Mouse (Mus musculus): ENCODE measurements around the gene Wfdc1. TPM values are rescaled to one million over a fixed set of nuclear protein-coding genes. Genes with fewer than 3 reads are reported as not detected.

Gene Wfdc1
- total RNA-seq (2018; cell fraction: chromatin; rRNA removed) = not detected
- not detected for total RNA-seq (2018; cell fraction: cytosol; rRNA removed)
- total RNA-seq (2018; cell fraction: nucleus; rRNA removed) = not detected
- polyA plus RNA-seq (2018) = not detected in 3 replicates

DNA sequence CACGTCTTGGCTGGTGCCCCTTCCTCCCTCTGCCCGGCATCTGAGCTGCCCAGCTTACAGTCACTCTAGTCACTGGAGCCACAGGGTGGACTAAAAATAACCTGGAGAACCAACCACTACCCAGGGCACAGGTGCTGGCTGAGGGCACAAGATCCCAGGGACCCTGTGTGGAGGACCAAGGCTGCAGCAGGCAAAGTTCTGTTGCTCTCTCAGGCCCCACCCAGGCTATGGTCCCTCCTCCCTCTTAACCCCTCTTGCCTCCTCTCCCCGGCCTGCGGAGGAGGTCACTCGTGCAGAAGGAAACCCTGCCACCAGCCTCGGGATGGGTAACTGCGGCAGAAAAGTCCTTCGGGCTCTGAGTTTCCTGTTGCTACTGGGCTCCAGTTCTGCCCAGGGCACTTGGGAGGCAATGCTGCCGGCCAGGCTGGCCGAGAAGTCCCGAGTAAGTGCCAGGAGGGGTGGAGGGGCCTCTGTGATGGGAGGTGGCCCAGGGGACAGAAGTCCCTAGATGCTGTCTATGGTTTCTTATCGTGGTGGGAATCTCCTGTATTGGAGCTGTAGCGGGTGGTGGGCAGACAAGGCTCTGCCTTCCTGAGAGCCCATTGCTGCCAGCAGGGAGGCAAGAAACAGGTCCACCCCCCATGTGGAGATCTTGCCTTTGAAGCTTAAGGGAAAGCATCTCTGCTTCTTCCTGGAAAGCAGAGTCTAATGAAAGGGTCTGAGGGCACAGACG is at the start of gene Wfdc1:
Wfdc1 (plus strand) TSS at position 147 of the 733 bp plus-strand sequence.
- no peaks in the 10 kb centered on the region for H3K79me2 ChIP-seq (ENCODE audit: inconsistent target)
- H3K27ac ChIP-seq = no peak within 1 kb of the TSS
- no peak within 1 kb of the TSS for H3K4me3 ChIP-seq (ENCODE audit: inconsistent target)
- no peaks in the 10 kb centered on the region for H3K36me3 ChIP-seq (ENCODE audit: inconsistent target)
- WGBS (ENCODE audit: missing documents) = 6% methylated on average over 14 of the region's 14 CpGs

- 94% methylated on average over 4 of the region's 4 CpGs for WGBS (ENCODE audit: missing documents)
- H3K27ac ChIP-seq = no peak overlapping the region
- no peak overlapping the region for H3K4me3 ChIP-seq (ENCODE audit: inconsistent target)
- no peaks in the 10 kb centered on the region for H3K79me2 ChIP-seq (ENCODE audit: inconsistent target)
- no peaks in the 10 kb centered on the region for H3K36me3 ChIP-seq (ENCODE audit: inconsistent target)
Measured at GRCm38 (mm10) chr8:119616811-119617210, 49.4 kb upstream of the Wfdc1 start.

- WGBS (ENCODE audit: missing documents) = 88% methylated on average over 5 of the region's 5 CpGs
- H3K36me3 ChIP-seq (ENCODE audit: inconsistent target) = no peaks in the 10 kb centered on the region
- H3K27ac ChIP-seq = no peak overlapping the region
- no peaks in the 10 kb centered on the region for H3K79me2 ChIP-seq (ENCODE audit: inconsistent target)
- no peak overlapping the region for H3K4me3 ChIP-seq (ENCODE audit: inconsistent target)
Measured at GRCm38 (mm10) chr8:119617586-119617985, 48.6 kb upstream of the Wfdc1 start.

DNA sequence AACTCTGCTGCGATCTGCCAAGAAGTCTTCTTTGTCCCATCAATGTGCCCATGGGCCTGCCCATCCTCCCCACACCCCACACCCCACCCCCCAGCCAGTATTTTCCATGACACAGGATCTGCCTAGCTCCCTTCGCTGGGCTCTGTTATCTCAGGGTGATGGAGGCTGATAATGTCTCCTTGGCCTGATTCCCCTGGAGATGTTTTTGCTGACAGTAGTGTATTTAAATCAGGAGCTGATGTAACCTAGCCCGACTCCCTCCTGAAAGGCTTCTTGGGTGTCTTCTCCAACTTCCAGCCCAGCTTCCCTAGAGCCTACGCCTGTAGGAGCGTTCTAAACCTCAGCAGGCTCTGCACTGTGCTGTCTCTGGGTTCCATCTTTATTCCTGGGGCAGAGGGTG is 47.3 kb upstream of the Wfdc1 start:
- no peaks in the 10 kb centered on the region for H3K79me2 ChIP-seq (ENCODE audit: inconsistent target)
- H3K27ac ChIP-seq = no peak overlapping the region
- 84% methylated on average over 5 of the region's 5 CpGs for WGBS (ENCODE audit: missing documents)
- H3K4me3 ChIP-seq (ENCODE audit: inconsistent target) = no peak overlapping the region
- H3K36me3 ChIP-seq (ENCODE audit: inconsistent target) = no peaks in the 10 kb centered on the region

DNA sequence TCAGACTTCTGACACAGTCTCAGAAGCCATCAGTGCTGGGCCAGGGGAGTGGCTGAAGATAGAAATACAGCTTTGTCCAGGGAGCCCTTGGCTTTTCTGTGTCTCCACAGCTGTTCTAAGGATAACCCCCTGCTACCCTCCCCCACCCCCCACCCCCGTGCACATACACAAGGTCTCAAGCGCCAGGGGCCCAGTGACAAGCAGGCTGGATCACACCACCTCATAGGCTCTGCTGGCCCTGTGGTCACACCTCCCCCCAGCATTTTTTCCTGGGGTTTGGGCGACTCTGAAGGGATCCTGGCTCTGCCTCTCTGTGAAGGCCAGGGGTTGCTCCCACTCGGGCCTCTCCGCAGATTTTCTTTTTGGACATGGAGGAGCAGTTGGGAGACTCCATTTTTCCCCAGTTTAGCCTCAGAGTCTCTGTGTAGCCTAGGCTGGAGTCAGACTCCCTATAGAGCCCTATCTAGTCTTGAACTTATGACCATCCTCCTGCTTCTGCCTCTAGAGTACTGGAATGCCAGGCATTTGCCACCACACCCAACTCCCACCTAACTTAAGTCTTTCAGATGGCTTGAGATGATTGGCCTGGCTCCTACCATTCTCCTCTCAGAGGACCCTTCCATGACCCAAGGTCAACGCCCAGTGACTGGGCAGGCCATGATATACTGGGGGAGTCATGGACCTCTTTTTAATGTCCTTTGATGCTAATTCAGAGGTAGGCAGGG is 45.9 kb upstream of the Wfdc1 start:
- H3K4me3 ChIP-seq (ENCODE audit: inconsistent target) = no peak overlapping the region
- 63% methylated on average over 6 of the region's 6 CpGs for WGBS (ENCODE audit: missing documents)

DNA sequence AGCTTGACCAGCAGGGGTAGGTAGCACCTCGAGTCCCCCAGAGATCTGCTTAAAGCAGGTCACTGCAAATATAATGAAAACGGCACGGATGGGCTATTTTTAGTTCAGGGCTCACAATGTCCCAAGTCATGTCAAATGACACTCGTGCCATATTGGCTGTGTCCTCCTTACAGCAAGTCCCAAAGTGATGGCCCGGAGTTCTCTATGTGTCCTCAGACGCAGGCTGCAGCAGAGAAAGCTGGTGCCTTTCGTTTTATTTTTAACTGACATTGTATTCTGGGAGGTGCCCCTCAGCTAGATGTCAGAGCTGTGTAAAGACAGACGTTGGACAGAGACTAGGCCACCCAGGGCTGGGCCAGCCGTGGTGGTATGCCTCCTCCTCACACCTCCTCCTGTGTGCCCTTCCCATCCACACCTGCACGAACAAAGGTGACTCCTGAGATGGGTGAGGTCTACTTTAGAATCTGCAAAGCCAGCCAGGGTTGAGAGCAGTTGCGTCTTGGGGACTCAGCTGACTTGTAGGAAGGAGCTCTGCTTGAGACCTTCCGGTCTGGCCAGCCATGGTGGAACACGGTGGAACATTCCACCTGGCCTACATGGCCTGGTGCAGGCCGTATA is 45.2 kb upstream of the Wfdc1 start:
- H3K4me3 ChIP-seq (ENCODE audit: inconsistent target) = no peak overlapping the region
- H3K27ac ChIP-seq = no peak overlapping the region
- no peaks in the 10 kb centered on the region for H3K79me2 ChIP-seq (ENCODE audit: inconsistent target)
- WGBS (ENCODE audit: missing documents) = 92% methylated on average over 14 of the region's 14 CpGs
- no peaks in the 10 kb centered on the region for H3K36me3 ChIP-seq (ENCODE audit: inconsistent target)

More for the DNA sequence above, 45.9 kb upstream of the Wfdc1 start:
- no peak overlapping the region for H3K27ac ChIP-seq
- no peaks in the 10 kb centered on the region for H3K36me3 ChIP-seq (ENCODE audit: inconsistent target)
- no peaks in the 10 kb centered on the region for H3K79me2 ChIP-seq (ENCODE audit: inconsistent target)

- H3K79me2 ChIP-seq (ENCODE audit: inconsistent target) = no peaks in the 10 kb centered on the region
- no peak overlapping the region for H3K27ac ChIP-seq
- 64% methylated on average over 4 of the region's 4 CpGs for WGBS (ENCODE audit: missing documents)
- H3K4me3 ChIP-seq (ENCODE audit: inconsistent target) = no peak overlapping the region
- no peaks in the 10 kb centered on the region for H3K36me3 ChIP-seq (ENCODE audit: inconsistent target)
Measured at GRCm38 (mm10) chr8:119622555-119622954, 43.6 kb upstream of the Wfdc1 start.

DNA sequence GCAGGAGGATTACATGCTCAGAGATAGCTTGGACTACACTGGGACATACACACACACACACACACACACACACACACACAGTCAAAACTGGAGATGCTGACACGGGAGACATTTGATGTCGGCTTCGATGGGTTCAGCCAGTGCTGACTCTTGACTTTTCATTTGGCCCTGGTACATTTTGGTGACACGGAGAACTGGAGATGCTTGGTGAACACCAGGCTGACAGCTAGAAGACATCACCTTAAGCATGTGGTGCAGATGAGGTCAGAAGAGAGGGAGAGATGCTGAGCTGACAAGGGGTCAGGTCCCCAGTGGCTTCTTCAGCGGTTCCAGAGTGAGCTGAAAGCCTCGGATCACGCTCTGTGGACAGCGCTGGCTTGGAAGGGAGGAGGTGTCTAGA is 43.1 kb upstream of the Wfdc1 start:
- Histone ChIP-seq H3K27ac (no peak overlapping the region), H3K79me2 (ENCODE audit: inconsistent target) (no peaks in the 10 kb centered on the region), H3K36me3 (ENCODE audit: inconsistent target) (no peaks in the 10 kb centered on the region), H3K4me3 (ENCODE audit: inconsistent target) (no peak overlapping the region)
- WGBS (ENCODE audit: missing documents) = 85% methylated on average over 8 of the region's 8 CpGs

- Histone ChIP-seq H3K4me3 (ENCODE audit: inconsistent target) (no peak overlapping the region), H3K79me2 (ENCODE audit: inconsistent target) (no peaks in the 10 kb centered on the region), H3K36me3 (ENCODE audit: inconsistent target) (no peaks in the 10 kb centered on the region), H3K27ac (no peak overlapping the region)
- WGBS (ENCODE audit: missing documents) = 82% methylated on average over 1 of the region's 1 CpGs
Measured at GRCm38 (mm10) chr8:119623744-119624143, 42.4 kb upstream of the Wfdc1 start.

DNA sequence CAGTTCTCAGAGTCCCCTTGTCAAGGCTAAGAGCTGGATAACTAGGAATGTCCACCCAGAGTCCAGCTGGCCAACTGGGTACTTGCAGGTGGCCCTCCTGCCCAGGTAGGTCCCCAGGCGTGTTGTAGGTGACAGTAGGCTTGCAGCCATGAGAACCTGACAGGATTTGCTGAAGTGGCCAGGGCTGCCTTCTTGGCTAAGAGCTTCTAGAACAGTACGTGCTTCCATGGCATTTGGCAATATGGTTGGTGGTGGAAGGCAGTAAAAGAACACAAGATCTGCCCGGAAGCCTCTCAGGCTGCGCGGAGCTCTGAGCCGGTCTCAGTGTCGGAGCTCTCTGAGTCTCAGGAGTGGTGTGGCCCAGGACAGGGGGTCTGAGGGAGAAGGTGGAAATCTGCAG is 41.2 kb upstream of the Wfdc1 start:
- H3K4me3 ChIP-seq (ENCODE audit: inconsistent target) = no peak overlapping the region
- 91% methylated on average over 7 of the region's 7 CpGs for WGBS (ENCODE audit: missing documents)
- no peak overlapping the region for H3K27ac ChIP-seq
- no peaks in the 10 kb centered on the region for H3K79me2 ChIP-seq (ENCODE audit: inconsistent target)
- no peaks in the 10 kb centered on the region for H3K36me3 ChIP-seq (ENCODE audit: inconsistent target)

DNA sequence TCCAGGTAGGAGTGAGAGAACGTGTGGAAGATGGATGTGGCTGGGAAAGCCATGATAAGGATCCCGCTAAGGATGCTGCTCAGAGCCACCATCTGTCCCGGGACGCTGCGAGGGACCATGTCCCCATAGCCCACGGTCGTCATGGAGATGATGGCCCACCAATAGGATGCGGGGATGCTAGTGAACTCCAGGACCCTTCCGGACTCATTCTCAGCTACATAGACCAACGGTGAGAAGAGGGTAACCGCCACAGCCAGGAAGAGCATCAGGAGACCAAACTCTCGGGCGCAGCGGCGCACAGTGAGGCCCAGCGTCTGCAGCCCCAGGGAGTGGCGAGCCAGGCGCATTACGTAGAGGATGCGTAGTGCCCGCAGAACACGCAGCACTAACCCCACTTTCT is 40.4 kb upstream of the Wfdc1 start:
- WGBS (ENCODE audit: missing documents) = 95% methylated on average over 22 of the region's 22 CpGs

GRCm38 (mm10) chr8:119627199-119627598 is 39.0 kb upstream of the Wfdc1 start:
- 98% methylated on average over 6 of the region's 7 CpGs for WGBS (ENCODE audit: missing documents)
- H3K36me3 ChIP-seq (ENCODE audit: inconsistent target) = no peaks in the 10 kb centered on the region
- no peak overlapping the region for H3K4me3 ChIP-seq (ENCODE audit: inconsistent target)
- no peak overlapping the region for H3K27ac ChIP-seq
- no peaks in the 10 kb centered on the region for H3K79me2 ChIP-seq (ENCODE audit: inconsistent target)

More for the DNA sequence above, 40.4 kb upstream of the Wfdc1 start:
- H3K4me3 ChIP-seq (ENCODE audit: inconsistent target) = no peak overlapping the region
- H3K27ac ChIP-seq = no peak overlapping the region
- H3K79me2 ChIP-seq (ENCODE audit: inconsistent target) = no peaks in the 10 kb centered on the region
- H3K36me3 ChIP-seq (ENCODE audit: inconsistent target) = no peaks in the 10 kb centered on the region

DNA sequence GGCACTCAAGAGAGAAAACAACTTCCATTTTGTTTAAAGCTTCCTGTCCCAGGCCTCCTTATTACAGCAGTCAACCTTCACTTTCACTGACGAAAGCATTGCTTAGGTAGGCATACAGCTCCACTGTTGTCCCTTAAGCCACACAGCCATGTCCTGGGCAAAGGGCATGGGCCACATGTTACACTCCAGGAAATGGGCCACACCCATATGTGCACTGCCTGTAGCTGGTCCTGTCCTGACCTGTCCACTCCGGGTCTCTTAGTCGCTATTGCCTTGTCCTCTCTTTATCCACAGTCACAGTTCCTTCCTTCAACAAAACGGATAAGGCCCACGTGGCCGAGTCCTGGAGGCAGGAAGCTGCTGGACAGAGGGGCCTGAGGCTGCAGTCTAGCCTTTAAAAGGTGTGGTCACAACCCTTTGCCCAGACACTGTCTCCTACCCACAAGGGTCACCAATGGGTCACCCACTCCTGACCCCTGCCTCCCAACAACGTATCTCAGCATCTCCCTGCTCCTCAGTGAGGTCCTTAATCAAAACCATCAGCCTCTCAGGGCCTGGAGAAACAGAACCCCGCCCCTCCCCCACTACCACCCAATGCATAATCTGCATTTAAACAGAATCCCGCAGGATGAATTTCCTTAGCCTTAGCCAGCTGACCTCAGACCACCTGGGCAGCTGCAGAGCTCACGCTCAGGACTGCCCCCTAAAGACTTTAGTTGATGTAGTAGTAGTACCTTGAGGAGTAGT is 38.4 kb upstream of the Wfdc1 start:
- H3K27ac ChIP-seq = no peak overlapping the region
- 77% methylated on average over 10 of the region's 10 CpGs for WGBS (ENCODE audit: missing documents)
- H3K79me2 ChIP-seq (ENCODE audit: inconsistent target) = no peaks in the 10 kb centered on the region
- H3K36me3 ChIP-seq (ENCODE audit: inconsistent target) = no peaks in the 10 kb centered on the region
- H3K4me3 ChIP-seq (ENCODE audit: inconsistent target) = no peak overlapping the region

- Histone ChIP-seq H3K79me2 (ENCODE audit: inconsistent target) (no peaks in the 10 kb centered on the region), H3K36me3 (ENCODE audit: inconsistent target) (no peaks in the 10 kb centered on the region), H3K27ac (no peak overlapping the region), H3K4me3 (ENCODE audit: inconsistent target) (no peak overlapping the region)
- WGBS (ENCODE audit: missing documents) = 61% methylated on average over 3 of the region's 3 CpGs
Measured at GRCm38 (mm10) chr8:119630841-119631240, 35.3 kb upstream of the Wfdc1 start.

Measured in macrophage (primary cell).